Mouse (Mus musculus): ENCODE data around the gene Tcf20. TPM values are rescaled to one million over a fixed set of nuclear protein-coding genes. Genes with fewer than 3 reads are reported as not detected.
"Not testable (repeated sequence)": the region's sequence is repeated elsewhere in the genome, so short reads cannot be mapped to it uniquely, and the experiment has no call there.

The Tcf20 gene
- polyA plus RNA-seq, 1 experiment from 2014 or later = 7.2 TPM

DNA sequence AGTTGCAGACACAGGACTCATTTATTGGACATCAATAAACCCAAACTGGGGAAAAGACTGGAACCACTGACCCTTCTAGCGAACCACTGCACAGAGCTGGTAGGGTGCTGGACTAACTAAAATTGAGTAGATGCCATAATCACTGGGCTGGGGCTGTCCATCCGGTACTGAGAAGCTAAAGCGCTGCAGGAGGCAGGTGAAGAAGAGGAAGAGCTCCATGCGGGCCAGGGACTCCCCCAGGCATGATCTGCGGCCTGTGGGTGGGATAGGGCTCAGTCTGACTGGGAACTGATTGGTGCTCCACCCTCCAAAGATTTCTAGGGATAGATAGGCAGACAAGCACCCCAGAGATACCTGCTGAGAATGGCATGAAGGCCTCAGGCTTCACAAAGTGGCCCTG lies 209.8 kb downstream of the Tcf20 start:
- not testable (repeated sequence) for H3K27me3 ChIP-seq; H3K9ac ChIP-seq; H3K36me3 ChIP-seq; H3K4me1 ChIP-seq; ATAC-seq (ENCODE audit: borderline replicate concordance, extremely low read depth, low FRiP score, low TSS enrichment); H3K4me3 ChIP-seq; H3K9me3 ChIP-seq; H3K27ac ChIP-seq; H3K4me2 ChIP-seq
- 81% methylated on average over 5 of the region's 5 CpGs for WGBS

- no peak for ATAC-seq (ENCODE audit: borderline replicate concordance, extremely low read depth, low FRiP score, low TSS enrichment)
- no peaks in the 10 kb centered on the region for H3K36me3 ChIP-seq
- no peaks in the 10 kb centered on the region for H3K4me1 ChIP-seq
- H3K9ac ChIP-seq = no peak overlapping the region
- H3K27me3 ChIP-seq = no peaks in the 10 kb centered on the region
- H3K4me2 ChIP-seq = no peak overlapping the region
- no peak overlapping the region for H3K27ac ChIP-seq
- 72% methylated on average over 2 of the region's 2 CpGs for WGBS
- H3K9me3 ChIP-seq = no peaks in the 10 kb centered on the region
- H3K4me3 ChIP-seq = no peak overlapping the region
Measured at GRCm38 (mm10) chr15:82765943-82766342, 221.7 kb downstream of the Tcf20 start.

DNA sequence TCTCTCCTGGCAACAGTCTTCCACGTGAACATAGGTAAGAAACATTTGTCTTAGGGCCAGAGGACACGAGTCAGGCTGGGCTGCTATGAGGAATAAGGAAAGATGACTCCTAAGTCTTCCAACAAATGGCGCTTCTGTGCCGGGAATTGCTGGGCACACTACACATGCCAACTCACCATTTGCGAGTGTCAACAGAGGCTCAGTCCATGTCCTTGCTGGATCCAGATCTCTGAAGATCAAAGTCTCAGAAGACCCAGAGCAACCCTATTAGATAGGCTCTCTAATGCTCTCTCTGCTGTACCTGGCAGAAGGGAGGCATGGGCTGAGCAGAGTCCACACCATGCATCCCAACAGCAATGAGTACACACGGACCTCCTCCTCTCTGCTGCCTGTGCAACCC lies 222.8 kb downstream of the Tcf20 start:
- 76% methylated on average over 6 of the region's 6 CpGs for WGBS
- H3K27me3 ChIP-seq = no peaks in the 10 kb centered on the region

GRCm38 (mm10) chr15:82763631-82764420 lies 223.8 kb downstream of the Tcf20 start, which contains the start of gene Cyp2d40:
TSS of gene Cyp2d40 (minus strand) at chr15:82764183.
- no peak for ATAC-seq (ENCODE audit: borderline replicate concordance, extremely low read depth, low FRiP score, low TSS enrichment)
- no peak within 1 kb of the TSS for H3K4me3 ChIP-seq
- no peaks in the 10 kb centered on the region for H3K27me3 ChIP-seq
- H3K36me3 ChIP-seq = no peaks in the 10 kb centered on the region
- H3K4me1 ChIP-seq = no peaks in the 10 kb centered on the region
- H3K9ac ChIP-seq = no peak within 1 kb of the TSS
- H3K27ac ChIP-seq = no peak within 1 kb of the TSS
- H3K9me3 ChIP-seq = no peaks in the 10 kb centered on the region
- 86% methylated on average over 9 of the region's 9 CpGs for WGBS
- no peak within 1 kb of the TSS for H3K4me2 ChIP-seq

More for the DNA sequence above, 222.8 kb downstream of the Tcf20 start:
- no peak overlapping the region for H3K27ac ChIP-seq
- no peaks in the 10 kb centered on the region for H3K36me3 ChIP-seq
- H3K4me1 ChIP-seq = no peaks in the 10 kb centered on the region
- H3K4me3 ChIP-seq = no peak overlapping the region
- H3K9me3 ChIP-seq = no peaks in the 10 kb centered on the region
- H3K9ac ChIP-seq = no peak overlapping the region
- H3K4me2 ChIP-seq = no peak overlapping the region
- ATAC-seq (ENCODE audit: borderline replicate concordance, extremely low read depth, low FRiP score, low TSS enrichment) = no peak

Small RNA genes lying within 50 kb of the gene (microRNA-seq; reads per million reads assigned to microRNA genes)
- gene Gm27618 (not detected), gene Mir3080 (17.8 reads per million, percentile 35 among the genes with 10 or more reads in this experiment)

Other genes starting within 250 kb of the Tcf20 start
- not detected in 2 replicates for gene Cyp2d40, start 223.7 kb downstream of the Tcf20 start, polyA plus RNA-seq (2015; fragmentation: Nextera tagmentation; extraction: Ambion mirVana)
- 0.19 and 0.22 TPM in 2 replicates for gene Cyp2d26, start 193.6 kb downstream of the Tcf20 start, polyA plus RNA-seq (2015; fragmentation: Nextera tagmentation; extraction: Ambion mirVana)
- 3.5 and 3.8 TPM in 2 replicates for gene Nfam1, start 45.4 kb upstream of the Tcf20 start, polyA plus RNA-seq (2015; fragmentation: Nextera tagmentation; extraction: Ambion mirVana)
- gene Serhl, start 101.6 kb upstream of the Tcf20 start, polyA plus RNA-seq (2015; fragmentation: Nextera tagmentation; extraction: Ambion mirVana) = 61.9 TPM in 2 replicates
- gene Rrp7a, start 134.9 kb upstream of the Tcf20 start, polyA plus RNA-seq (2015; fragmentation: Nextera tagmentation; extraction: Ambion mirVana) = 56.1 and 64.7 TPM in 2 replicates
- 139 and 140 TPM in 2 replicates for gene Poldip3, start 161.5 kb upstream of the Tcf20 start, polyA plus RNA-seq (2015; fragmentation: Nextera tagmentation; extraction: Ambion mirVana)
- 139 and 155 TPM in 2 replicates for gene Cyb5r3, start 184.7 kb upstream of the Tcf20 start, polyA plus RNA-seq (2015; fragmentation: Nextera tagmentation; extraction: Ambion mirVana)